Mouse (Mus musculus): Measurements from ENCODE around the gene Plgrkt. TPM values are rescaled to one million over a fixed set of nuclear protein-coding genes. Genes with fewer than 3 reads are reported as not detected.

Gene Plgrkt
- polyA plus RNA-seq, 1 experiment from 2014 or later = 28.9 TPM

- peaks cover 11% of the 10 kb centered on the region for H3K4me1 ChIP-seq (replicated peaks)
- H3K4me3 ChIP-seq (replicated peaks) = no peak overlapping the region
- H3K27ac ChIP-seq (replicated peaks) = no peak overlapping the region
- H3K27me3 ChIP-seq = no peaks in the 10 kb centered on the region
- H3K9me3 ChIP-seq (replicated peaks) = no peaks in the 10 kb centered on the region
- WGBS (ENCODE audit: insufficient replicate concordance) = 61% methylated on average over 5 of the region's 5 CpGs
- no peak for ATAC-seq (ENCODE audit: insufficient read depth)
- no peaks in the 10 kb centered on the region; the same call in 1 of the 2 replicates for H3K36me3 ChIP-seq (replicated peaks)
- no peak overlapping the region for H3K4me2 ChIP-seq
- H3K9ac ChIP-seq = no peak overlapping the region
Measured at GRCm38 (mm10) chr19:29350991-29351390, 16.2 kb downstream of the Plgrkt start.

- no peak for ATAC-seq (ENCODE audit: insufficient read depth)
- no peaks in the 10 kb centered on the region for H3K9me3 ChIP-seq (replicated peaks)
- no peaks in the 10 kb centered on the region for H3K4me1 ChIP-seq (replicated peaks)
- H3K27ac ChIP-seq (replicated peaks) = no peak overlapping the region
- H3K4me3 ChIP-seq (replicated peaks) = no peak overlapping the region
- 68% methylated on average over 6 of the region's 6 CpGs for WGBS (ENCODE audit: insufficient replicate concordance)
- H3K36me3 ChIP-seq (replicated peaks) = no peaks in the 10 kb centered on the region; the same call in 1 of the 2 replicates
- no peak overlapping the region for H3K9ac ChIP-seq
- no peaks in the 10 kb centered on the region for H3K27me3 ChIP-seq
- H3K4me2 ChIP-seq = no peak overlapping the region
Measured at GRCm38 (mm10) chr19:29345636-29346035, 21.6 kb downstream of the Plgrkt start.

- ATAC-seq (ENCODE audit: insufficient read depth) = no peak
- no peaks in the 10 kb centered on the region for H3K27me3 ChIP-seq
- H3K4me2 ChIP-seq = no peak overlapping the region
- no peaks in the 10 kb centered on the region; the same call in 1 of the 2 replicates for H3K36me3 ChIP-seq (replicated peaks)
- no peak overlapping the region for H3K27ac ChIP-seq (replicated peaks)
- no peak overlapping the region for H3K9ac ChIP-seq
- H3K9me3 ChIP-seq (replicated peaks) = no peaks in the 10 kb centered on the region
- H3K4me3 ChIP-seq (replicated peaks) = no peak overlapping the region
- no peaks in the 10 kb centered on the region for H3K4me1 ChIP-seq (replicated peaks)
Measured at GRCm38 (mm10) chr19:29344868-29345267, 22.3 kb downstream of the Plgrkt start.

GRCm38 (mm10) chr19:29342281-29342680 lies 24.9 kb downstream of the Plgrkt start:
- no peak overlapping the region for H3K9ac ChIP-seq
- no peak for ATAC-seq (ENCODE audit: insufficient read depth)
- WGBS (ENCODE audit: insufficient replicate concordance) = 64% methylated on average over 6 of the region's 6 CpGs
- no peaks in the 10 kb centered on the region; the same call in 1 of the 2 replicates for H3K27me3 ChIP-seq
- H3K4me3 ChIP-seq (replicated peaks) = no peak overlapping the region
- H3K4me1 ChIP-seq (replicated peaks) = no peaks in the 10 kb centered on the region
- no peak overlapping the region for H3K4me2 ChIP-seq
- no peak overlapping the region for H3K27ac ChIP-seq (replicated peaks)
- H3K36me3 ChIP-seq (replicated peaks) = no peaks in the 10 kb centered on the region
- H3K9me3 ChIP-seq (replicated peaks) = no peaks in the 10 kb centered on the region

GRCm38 (mm10) chr19:29341029-29341428 lies 26.2 kb downstream of the Plgrkt start:
- H3K9me3 ChIP-seq (replicated peaks) = no peaks in the 10 kb centered on the region
- H3K27me3 ChIP-seq = no peaks in the 10 kb centered on the region; the same call in 1 of the 2 replicates
- H3K4me1 ChIP-seq (replicated peaks) = no peaks in the 10 kb centered on the region
- no peak overlapping the region for H3K4me3 ChIP-seq (replicated peaks)
- H3K36me3 ChIP-seq (replicated peaks) = no peaks in the 10 kb centered on the region
- WGBS (ENCODE audit: insufficient replicate concordance) = 46% methylated on average over 4 of the region's 4 CpGs
- H3K4me2 ChIP-seq = no peak overlapping the region
- H3K27ac ChIP-seq (replicated peaks) = no peak overlapping the region
- no peak for ATAC-seq (ENCODE audit: insufficient read depth)
- no peak overlapping the region for H3K9ac ChIP-seq

GRCm38 (mm10) chr19:29336624-29337023 lies 30.6 kb downstream of the Plgrkt start:
- no peaks in the 10 kb centered on the region for H3K9me3 ChIP-seq (replicated peaks)
- H3K4me3 ChIP-seq (replicated peaks) = no peak overlapping the region
- H3K27me3 ChIP-seq = peaks cover 39% of the 10 kb centered on the region
- no peak overlapping the region for H3K4me2 ChIP-seq
- H3K27ac ChIP-seq (replicated peaks) = no peak overlapping the region
- H3K36me3 ChIP-seq (replicated peaks) = no peaks in the 10 kb centered on the region
- ATAC-seq (ENCODE audit: insufficient read depth) = no peak
- no peak overlapping the region for H3K9ac ChIP-seq
- H3K4me1 ChIP-seq (replicated peaks) = 0 out of 2 replicates have a peak, but pooled peaks cover 4% of the 10 kb centered on the region
- 79% methylated on average over 2 of the region's 2 CpGs for WGBS (ENCODE audit: insufficient replicate concordance)

- no peaks in the 10 kb centered on the region for H3K9me3 ChIP-seq (replicated peaks)
- H3K27me3 ChIP-seq = peaks cover 48% of the 10 kb centered on the region
- H3K36me3 ChIP-seq (replicated peaks) = no peaks in the 10 kb centered on the region
- H3K4me2 ChIP-seq = peak within 1 kb of the TSS; percentile 48
- WGBS (ENCODE audit: insufficient replicate concordance) = 9% methylated on average over 23 of the region's 23 CpGs
- no peak within 1 kb of the TSS for H3K9ac ChIP-seq
- H3K4me3 ChIP-seq (replicated peaks) = peak within 1 kb of the TSS; percentile 7; the same call in 1 of the 2 replicates
- no peak within 1 kb of the TSS for H3K27ac ChIP-seq (replicated peaks)
- ATAC-seq (ENCODE audit: insufficient read depth) = no peak
- H3K4me1 ChIP-seq (replicated peaks) = 0 out of 2 replicates have a peak, but pooled peaks cover 4% of the 10 kb centered on the region
Measured at GRCm38 (mm10) chr19:29334068-29334745, 33.0 kb downstream of the Plgrkt start, which contains the start of gene Rln1. Gene Rln1, minus strand, starts transcription at chr19:29334670.

- Histone ChIP-seq H3K27me3 (peaks cover 21% of the 10 kb centered on the region), H3K4me1 (replicated peaks) (peaks cover 17% of the 10 kb centered on the region), H3K9me3 (replicated peaks) (no peaks in the 10 kb centered on the region), H3K9ac (no peak overlapping the region), H3K4me3 (replicated peaks) (no peak overlapping the region), H3K36me3 (replicated peaks) (no peaks in the 10 kb centered on the region), H3K27ac (replicated peaks) (no peak overlapping the region), H3K4me2 (no peak overlapping the region)
- ATAC-seq (ENCODE audit: insufficient read depth) = no peak
- WGBS (ENCODE audit: insufficient replicate concordance) = 76% methylated on average over 13 of the region's 13 CpGs
Measured at GRCm38 (mm10) chr19:29326822-29327552, 40.2 kb downstream of the Plgrkt start.

- no peak overlapping the region for H3K4me3 ChIP-seq (replicated peaks)
- H3K4me2 ChIP-seq = no peak overlapping the region
- peaks cover 19% of the 10 kb centered on the region for H3K27me3 ChIP-seq
- ATAC-seq (ENCODE audit: insufficient read depth) = no peak
- 89% methylated on average over 4 of the region's 4 CpGs for WGBS (ENCODE audit: insufficient replicate concordance)
- peaks cover 17% of the 10 kb centered on the region for H3K4me1 ChIP-seq (replicated peaks)
- H3K9me3 ChIP-seq (replicated peaks) = no peaks in the 10 kb centered on the region
- H3K36me3 ChIP-seq (replicated peaks) = no peaks in the 10 kb centered on the region
- no peak overlapping the region for H3K27ac ChIP-seq (replicated peaks)
- no peak overlapping the region for H3K9ac ChIP-seq
Measured at GRCm38 (mm10) chr19:29326396-29326795, 40.8 kb downstream of the Plgrkt start.

GRCm38 (mm10) chr19:29325852-29326180 lies 41.4 kb downstream of the Plgrkt start:
- H3K9me3 ChIP-seq (replicated peaks) = no peaks in the 10 kb centered on the region
- peaks cover 17% of the 10 kb centered on the region for H3K4me1 ChIP-seq (replicated peaks)
- 57% methylated on average over 9 of the region's 9 CpGs for WGBS (ENCODE audit: insufficient replicate concordance)
- H3K36me3 ChIP-seq (replicated peaks) = no peaks in the 10 kb centered on the region
- H3K27me3 ChIP-seq = peaks cover 19% of the 10 kb centered on the region
- peak overlapping the region; percentile 26 for H3K4me3 ChIP-seq (replicated peaks)
- H3K9ac ChIP-seq = no peak overlapping the region; the same call in 1 of the 2 replicates
- no peak for ATAC-seq (ENCODE audit: insufficient read depth)
- no peak overlapping the region for H3K27ac ChIP-seq (replicated peaks)
- H3K4me2 ChIP-seq = peak overlapping the region; percentile 63

- peak; percentile 95 for ATAC-seq (ENCODE audit: insufficient read depth)
- WGBS (ENCODE audit: insufficient replicate concordance) = 6% methylated on average over 27 of the region's 31 CpGs
- H3K9me3 ChIP-seq (replicated peaks) = no peaks in the 10 kb centered on the region
- peak within 1 kb of the TSS; percentile 63 for H3K4me2 ChIP-seq
- no peaks in the 10 kb centered on the region for H3K36me3 ChIP-seq (replicated peaks)
- peaks cover 17% of the 10 kb centered on the region for H3K4me1 ChIP-seq (replicated peaks)
- peak within 1 kb of the TSS; percentile 18; the same call in 1 of the 2 replicates for H3K9ac ChIP-seq
- H3K27me3 ChIP-seq = peaks cover 14% of the 10 kb centered on the region
- H3K27ac ChIP-seq (replicated peaks) = no peak within 1 kb of the TSS
- peak within 1 kb of the TSS; percentile 26 for H3K4me3 ChIP-seq (replicated peaks)
Measured at GRCm38 (mm10) chr19:29325053-29325851, 41.9 kb downstream of the Plgrkt start, which contains the start of gene Insl6. Gene Insl6, minus strand, starts transcription at chr19:29325356.

All from liver, embryonic 15.5 days (tissue).